Mouse (Mus musculus): Measurements from ENCODE around the gene Bhlhe41. TPM values are rescaled to one million over a fixed set of nuclear protein-coding genes. Genes with fewer than 3 reads are reported as not detected.

The Bhlhe41 gene
- polyA plus RNA-seq, 1 experiment from 2014 or later: 0.23 TPM

DNA sequence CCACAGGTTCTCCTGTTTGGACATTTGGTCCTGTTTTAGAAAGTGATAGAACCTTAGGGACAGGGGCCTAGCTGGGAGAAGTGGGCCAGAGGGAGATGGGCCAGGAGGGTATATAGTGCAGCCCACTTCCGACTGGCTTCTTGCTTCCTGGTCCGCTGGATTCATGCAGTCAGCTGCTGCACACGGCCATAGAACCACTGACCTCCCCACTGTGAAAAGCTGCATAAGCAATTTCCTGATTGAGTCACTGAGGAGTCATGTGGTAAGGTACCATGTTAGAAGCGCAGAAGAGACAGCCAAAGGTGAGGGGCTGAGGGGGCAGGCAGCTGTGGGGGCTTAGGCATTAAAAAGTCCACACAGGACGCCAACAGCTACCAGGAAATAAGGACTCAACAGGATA lies 43.1 kb downstream of the Bhlhe41 start:
- Histone ChIP-seq H3K27me3 (ENCODE audit: low read depth, poor library complexity, severe bottlenecking) (no peaks in the 10 kb centered on the region), H3K36me3 (peaks cover 23% of the 10 kb centered on the region), H3K9me3 (replicated peaks) (no peaks in the 10 kb centered on the region), H3K4me1 (peaks cover 8% of the 10 kb centered on the region; the same call in 1 of the 2 replicates), H3K4me3 (no peak overlapping the region), H3K27ac (no peak overlapping the region)
- WGBS: 85% methylated on average over 5 of the region's 5 CpGs
- DNase-seq (ENCODE audit: low spot score): no peak

GRCm38 (mm10) chr6:145819151-145819550 lies 46.2 kb downstream of the Bhlhe41 start:
- Histone ChIP-seq H3K27me3 (ENCODE audit: low read depth, poor library complexity, severe bottlenecking) (no peaks in the 10 kb centered on the region), H3K4me3 (no peak overlapping the region), H3K4me1 (peaks cover 14% of the 10 kb centered on the region), H3K9me3 (replicated peaks) (no peaks in the 10 kb centered on the region), H3K36me3 (peaks cover 35% of the 10 kb centered on the region), H3K27ac (no peak overlapping the region)
- DNase-seq (ENCODE audit: low spot score): no peak
- WGBS: 90% methylated on average over 9 of the region's 9 CpGs

GRCm38 (mm10) chr6:145815200-145815599 lies 50.2 kb downstream of the Bhlhe41 start:
- H3K9me3 ChIP-seq (replicated peaks): no peaks in the 10 kb centered on the region
- DNase-seq (ENCODE audit: low spot score): peak; percentile 37
- no peak overlapping the region for H3K4me3 ChIP-seq
- WGBS: 35% methylated on average over 15 of the region's 15 CpGs
- peaks cover 54% of the 10 kb centered on the region for H3K36me3 ChIP-seq
- peak overlapping the region; percentile 47; the same call in 1 of the 2 replicates for H3K27ac ChIP-seq
- H3K4me1 ChIP-seq: peaks cover 6% of the 10 kb centered on the region
- no peaks in the 10 kb centered on the region for H3K27me3 ChIP-seq (ENCODE audit: low read depth, poor library complexity, severe bottlenecking)

DNA sequence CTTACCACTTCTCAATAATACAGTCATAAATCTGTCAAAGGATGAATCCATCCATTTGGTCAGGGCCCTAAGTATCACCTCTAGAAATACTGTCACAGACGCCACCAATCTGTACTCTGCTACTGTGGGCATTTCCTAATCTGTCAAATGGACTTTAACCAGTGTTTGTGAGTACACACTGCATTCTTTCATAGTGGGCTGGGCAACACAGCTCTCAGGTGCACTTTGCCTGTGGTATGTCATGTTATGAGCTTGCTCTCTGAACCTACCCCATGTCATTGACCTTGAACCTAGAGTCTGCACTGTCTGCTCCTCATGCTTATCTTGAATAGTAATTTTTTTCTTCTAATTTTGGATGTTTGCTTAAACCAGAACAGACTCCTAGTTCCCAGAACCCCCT lies 54.2 kb downstream of the Bhlhe41 start:
- H3K36me3 ChIP-seq: peaks cover 41% of the 10 kb centered on the region

DNA sequence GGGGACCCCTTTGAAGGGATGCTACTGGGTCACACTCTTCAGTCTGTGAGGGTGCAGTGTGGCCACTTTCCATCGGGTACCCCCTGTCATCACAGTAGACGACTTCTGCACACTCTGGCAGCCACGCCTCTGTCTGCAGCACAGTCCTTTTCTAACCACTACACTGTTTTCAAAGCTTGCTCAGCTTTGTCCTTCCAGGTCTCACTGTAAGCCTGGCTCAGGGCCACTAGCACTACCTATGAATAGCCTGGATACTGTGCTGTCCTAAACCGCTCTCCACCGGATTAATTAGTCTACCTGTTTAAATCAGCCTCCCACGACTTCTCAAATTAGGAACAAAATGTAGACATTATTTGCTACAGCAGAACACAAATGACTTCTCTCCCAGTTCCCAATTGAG lies 55.3 kb downstream of the Bhlhe41 start:
- Histone ChIP-seq H3K9me3 (replicated peaks) (no peaks in the 10 kb centered on the region), H3K4me3 (no peak overlapping the region), H3K27ac (no peak overlapping the region), H3K4me1 (no peaks in the 10 kb centered on the region), H3K36me3 (peaks cover 32% of the 10 kb centered on the region), H3K27me3 (ENCODE audit: low read depth, poor library complexity, severe bottlenecking) (no peaks in the 10 kb centered on the region)
- no peak for DNase-seq (ENCODE audit: low spot score)
- WGBS: 92% methylated on average over 6 of the region's 6 CpGs

More for the DNA sequence above, 54.2 kb downstream of the Bhlhe41 start:
- Histone ChIP-seq H3K27ac (no peak overlapping the region), H3K4me1 (peaks cover 6% of the 10 kb centered on the region), H3K27me3 (ENCODE audit: low read depth, poor library complexity, severe bottlenecking) (no peaks in the 10 kb centered on the region), H3K4me3 (no peak overlapping the region), H3K9me3 (replicated peaks) (no peaks in the 10 kb centered on the region)
- DNase-seq (ENCODE audit: low spot score): no peak
- whole genome bisulfite sequencing: 78% methylated on average over 1 of the region's 1 CpGs

DNA sequence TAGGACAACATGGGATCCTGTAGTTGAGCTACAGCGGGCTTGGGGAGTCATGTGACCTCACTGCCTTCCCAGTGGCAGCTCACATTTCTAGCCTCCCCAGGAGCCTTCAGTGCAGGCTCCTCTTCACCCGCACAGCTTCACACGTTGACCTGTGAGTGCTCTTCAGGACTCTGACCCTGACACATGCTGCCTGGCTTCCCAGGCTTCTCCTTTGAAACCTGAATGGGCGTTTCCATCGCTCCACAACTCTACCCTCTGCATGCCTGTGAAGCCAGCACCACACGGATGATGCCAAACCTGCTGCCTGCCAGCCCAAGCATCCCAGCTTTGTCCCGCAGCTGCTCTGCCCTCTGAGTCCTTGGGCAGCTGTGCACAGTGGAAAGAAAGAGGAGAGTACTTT lies 55.8 kb downstream of the Bhlhe41 start:
- no peak for DNase-seq (ENCODE audit: low spot score)
- Histone ChIP-seq H3K36me3 (peaks cover 32% of the 10 kb centered on the region), H3K9me3 (replicated peaks) (no peaks in the 10 kb centered on the region), H3K4me1 (no peaks in the 10 kb centered on the region), H3K27ac (no peak overlapping the region), H3K4me3 (no peak overlapping the region), H3K27me3 (ENCODE audit: low read depth, poor library complexity, severe bottlenecking) (no peaks in the 10 kb centered on the region)
- 82% methylated on average over 7 of the region's 7 CpGs for WGBS

Other genes with a start within 250 kb of the Bhlhe41 start
- not detected in 2 replicates for gene Tuba3b, start 249.8 kb downstream of the Bhlhe41 start, polyA plus RNA-seq (2016; fragmentation: Nextera tagmentation; extraction: Ambion mirVana)
- gene Rassf8, start 118.8 kb downstream of the Bhlhe41 start, polyA plus RNA-seq (2016; fragmentation: Nextera tagmentation; extraction: Ambion mirVana): 3.9 and 6.4 TPM in 2 replicates
- gene Sspn, start 66.1 kb upstream of the Bhlhe41 start, polyA plus RNA-seq (2016; fragmentation: Nextera tagmentation; extraction: Ambion mirVana): 1.9 and 4.6 TPM in 2 replicates

Measured in limb, embryonic 10.5 days (tissue).